ENCODE assay signal across 28 mouse cellular contexts in genomic region chr1:154887546-154887945, GRCm38 (mm10). TPM values are rescaled to one million over a fixed set of nuclear protein-coding genes. Genes with fewer than 3 reads are reported as not detected.
DNase-seq lines count a peak whose midpoint lies in the region; ATAC-seq and TF ChIP-seq lines count a peak whose summit lies in the region.
"Had no signal": no experiment of that assay in that cellular context is flagged by ENCODE, and none has a peak within 500 bp of the region (broad histone marks: within the 10 kb centered on the region; RNA-seq: fewer than 3 reads in every experiment).

No protein-coding gene starts in this region.

- H3K9ac ChIP-seq in forebrain, embryonic 16.5 days (replicated peaks; ENCODE audit: low read depth, low read length): no peak overlapping the region
- no peak overlapping the region for H3K9ac ChIP-seq in forebrain, embryonic 12.5 days
- H3K9ac ChIP-seq: limb, embryonic 12.5 days; liver, embryonic 15.5 days; lung, embryonic 14.5 days; neural tube, embryonic 12.5 days had no signal

- no peak for TF ChIP-seq CTCF in layer of hippocampus, adult 2 months (conservative IDR thresholded peaks at IDR 0.05)

- peaks cover 33% of the 10 kb centered on the region for H3K4me1 ChIP-seq in forebrain, embryonic 16.5 days (replicated peaks; ENCODE audit: control insufficient read depth, insufficient read depth, low read length)
- peaks cover 45% of the 10 kb centered on the region for H3K4me1 ChIP-seq in forebrain, embryonic 12.5 days
- H3K4me1 ChIP-seq: liver, embryonic 15.5 days had no signal

- no peak overlapping the region for H3K4me3 ChIP-seq in forebrain, embryonic 16.5 days (replicated peaks; ENCODE audit: low read length)
- H3K4me3 ChIP-seq in forebrain, embryonic 12.5 days (replicated peaks): no peak overlapping the region
- no peak overlapping the region for H3K4me3 ChIP-seq in layer of hippocampus, adult 2 months
- H3K4me3 ChIP-seq: erythroblast, embryonic 14.5 days; limb, embryonic 12.5 days; liver, embryonic 15.5 days; myocyte; neural tube, embryonic 12.5 days had no signal

- H3K27me3 ChIP-seq in forebrain, embryonic 16.5 days (replicated peaks; ENCODE audit: control insufficient read depth, insufficient read depth, low read length): 0 out of 2 replicates have a peak, but pooled peaks cover 3% of the 10 kb centered on the region
- H3K27me3 ChIP-seq in forebrain, embryonic 12.5 days: peaks cover 23% of the 10 kb centered on the region

- WGBS in forebrain, embryonic 16.5 days: 73% methylated on average over 3 of the region's 3 CpGs
- WGBS in forebrain, embryonic 12.5 days: 78% methylated on average over 3 of the region's 3 CpGs

- no peaks in the 10 kb centered on the region for H3K36me3 ChIP-seq in forebrain, embryonic 16.5 days (ENCODE audit: control insufficient read depth, insufficient read depth)
- H3K36me3 ChIP-seq in forebrain, embryonic 12.5 days (replicated peaks): no peaks in the 10 kb centered on the region
- H3K36me3 ChIP-seq: limb, embryonic 12.5 days; liver, embryonic 15.5 days; neural tube, embryonic 12.5 days had no signal

- no peaks in the 10 kb centered on the region for H3K9me3 ChIP-seq in forebrain, embryonic 16.5 days (ENCODE audit: control insufficient read depth, low read length)
- H3K9me3 ChIP-seq in forebrain, embryonic 12.5 days: no peaks in the 10 kb centered on the region
- H3K9me3 ChIP-seq: limb, embryonic 12.5 days; liver, embryonic 15.5 days; neural tube, embryonic 12.5 days had no signal

- no peak overlapping the region for H3K4me2 ChIP-seq in forebrain, embryonic 16.5 days (ENCODE audit: low read length)
- no peak overlapping the region for H3K4me2 ChIP-seq in forebrain, embryonic 12.5 days
- H3K4me2 ChIP-seq: heart, embryonic 11.5 days; limb, embryonic 12.5 days; liver, embryonic 15.5 days; lung, embryonic 14.5 days; neural tube, embryonic 12.5 days had no signal

- peak overlapping the region; percentile 77 for H3K27ac ChIP-seq in forebrain, embryonic 16.5 days (ENCODE audit: low read length)
- H3K27ac ChIP-seq in forebrain, embryonic 12.5 days: no peak overlapping the region
- peak overlapping the region; percentile 47; the same call in 1 of the 2 replicates for H3K27ac ChIP-seq in layer of hippocampus, adult 2 months
- H3K27ac ChIP-seq: limb, embryonic 12.5 days; liver, embryonic 15.5 days; neural tube, embryonic 12.5 days had no signal

- peak; percentile 53 to 56 for DNase-seq in cerebellum, postnatal 10 days
- DNase-seq in cerebellum, postnatal 25 days: no peak
- DNase-seq in layer of hippocampus, adult 2 months (ENCODE audit: low spot score in 2 of 2): no peak
- DNase-seq in layer of hippocampus, adult 11-12 months (ENCODE audit: low spot score): no peak
- no peak for DNase-seq in urinary bladder, adult 18-20 months (ENCODE audit: low spot score in 2 of 2)
- DNase-seq in left cerebral cortex, adult 8-10 months (ENCODE audit: low spot score in 2 of 2): no peak
- DNase-seq: adrenal gland, postnatal 10 days; gastrocnemius, postnatal 14 days; heart, postnatal 4 days; kidney, adult 9 months; kidney, postnatal 10 days; lung, embryonic 14.5 days; lung, postnatal 14 days; right cerebral cortex, adult 18-20 months; right cerebral cortex, postnatal 4 days; thymus, adult 2 months; thymus, postnatal 4 days had no signal

- ATAC-seq in forebrain, embryonic 16.5 days: no peak
- ATAC-seq in forebrain, embryonic 12.5 days (ENCODE audit: low FRiP score): no peak
- ATAC-seq: intestine, postnatal 0 days; Patski had no signal

RNA-seq across cellular contexts. Expression of gene Cacna1e, which starts 3.2 kb away (rescaled TPM):
- 12.0 and 18.9 TPM in 2 replicates for polyA plus RNA-seq in forebrain, embryonic 16.5 days (2015; fragmentation: Nextera tagmentation; extraction: Ambion mirVana)
- polyA plus RNA-seq in forebrain, embryonic 12.5 days (2016; fragmentation: Nextera tagmentation; extraction: Ambion mirVana): 2.2 and 3.2 TPM in 2 replicates
- 100 to 1,000 TPM; 227 to 237 TPM for total RNA-seq in layer of hippocampus, adult 2 months (2021)
- total RNA-seq in left cerebral cortex, adult 8-10 months (2022): 100 to 1,000 TPM; 127 to 161 (median 141) TPM
- total RNA-seq: MEL had no signal
- polyA plus RNA-seq: erythroblast, embryonic 14.5 days; myocyte; Patski had no signal

Comparison
In these comparisons a context has a peak if more than half of its experiments do, and no peak if none do; other contexts are left out.
1. DNase-seq: peak in cerebellum, postnatal 10 days (2 of 2); none in cerebellum, postnatal 25 days (0 of 2), layer of hippocampus, adult 2 months (0 of 2), layer of hippocampus, adult 11-12 months (single experiment), urinary bladder, adult 18-20 months (0 of 2) and left cerebral cortex, adult 8-10 months (0 of 2).